Mouse (Mus musculus) limb, embryonic 14.5 days (tissue): ENCODE results near the gene Aifm3. TPM values are rescaled to one million over a fixed set of nuclear protein-coding genes. Genes with fewer than 3 reads are reported as not detected.

Experiments used
- ATAC-seq: fragments of 200-750 bp; cut with Nextera tagmentation; 2 replicates; pipeline ENCODE4 v1.8.0; 2017; ENCODE audit warnings: low read depth, moderate number of reproducible peaks, moderate TSS enrichment; ENCODE audit not compliant: low FRiP score
- DNase-seq: peaks from one replicate; pipeline ENCODE4 v3.0.0-alpha.2; 2015; ENCODE audit warnings: low spot score
- H3K27ac ChIP-seq: fragments of 300-500 bp; sonication (generic); replicated peaks from 2 replicates; pipeline ENCODE4 v1.5.1; 2014; ENCODE audit warnings: low read depth, mild to moderate bottlenecking, low read length, moderate library complexity, mixed read lengths
- H3K27me3 ChIP-seq: fragments of 300-500 bp; sonication (generic); 2 replicates; pipeline ENCODE4 v1.6.1; 2014; ENCODE audit warnings: low read length, mixed read lengths; ENCODE audit not compliant: control insufficient read depth, insufficient read depth
- H3K36me3 ChIP-seq: fragments of 300-500 bp; sonication (generic); 2 replicates; pipeline ENCODE4 v1.6.1; 2014; ENCODE audit warnings: mild to moderate bottlenecking, low read length, moderate library complexity, mixed read lengths; ENCODE audit not compliant: control insufficient read depth, insufficient read depth
- H3K4me1 ChIP-seq: fragments of 300-500 bp; sonication (generic); 2 replicates; pipeline ENCODE4 v1.6.1; 2014; ENCODE audit warnings: antibody characterized with exemption, low read length, mixed read lengths; ENCODE audit not compliant: control insufficient read depth, insufficient read depth
- H3K4me2 ChIP-seq: fragments of 300-500 bp; sonication (generic); replicated peaks from 2 replicates; pipeline ENCODE4 v1.6.1; 2014; ENCODE audit warnings: low read depth, mild to moderate bottlenecking, low read length, moderate library complexity; ENCODE audit not compliant: severe bottlenecking
- H3K4me3 ChIP-seq: fragments of 300-500 bp; sonication (generic); replicated peaks from 2 replicates; pipeline ENCODE4 v1.5.1; 2014; ENCODE audit warnings: low read length
- H3K9ac ChIP-seq: fragments of 300-500 bp; sonication (generic); 2 replicates; pipeline ENCODE4 v1.6.1; 2014; ENCODE audit warnings: mild to moderate bottlenecking, low read depth, low read length, moderate library complexity; ENCODE audit not compliant: severe bottlenecking
- H3K9me3 ChIP-seq: fragments of 300-500 bp; sonication (generic); 2 replicates; pipeline ENCODE4 v1.6.1; 2016; ENCODE audit warnings: low read length; ENCODE audit not compliant: control insufficient read depth
- POLR2A ChIP-seq: fragments of 200-500 bp; IDR thresholded peaks from 2 replicates; pipeline ENCODE4 v1.8.0; 2012; ENCODE audit warnings: inconsistent platforms, mild to moderate bottlenecking, moderate library complexity, borderline replicate concordance; ENCODE audit not compliant: insufficient read depth, insufficient read length; ENCODE audit errors: extremely low read depth
- WGBS: fragments of 180-500 bp; shearing (Covaris S2); extraction: QIAGEN DNeasy Blood & Tissue Kit; methylation state at CpG from one replicate; pipeline ENCODE4 v1.1.7; 2014; 5-methylcytosine and 5-hydroxymethylcytosine counted together
- polyA plus RNA-seq, 2 experiments: library from polyadenylated mRNA; depleted of rRNA in 1 of 2; stranded (reverse) in 1 of 2; unstranded in 1 of 2; fragments of >200 nt; fragmentation: Nextera tagmentation in 1 of 2; extraction: Ambion mirVana in 1 of 2; gene quantifications; 2 replicates each; pipeline versions ENCODE4 v1.2.1 to v1.2.3; 2012 to 2014

Gene Aifm3
- polyA plus RNA-seq, 2 experiments: 0.55 to 1.3 TPM

DNA sequence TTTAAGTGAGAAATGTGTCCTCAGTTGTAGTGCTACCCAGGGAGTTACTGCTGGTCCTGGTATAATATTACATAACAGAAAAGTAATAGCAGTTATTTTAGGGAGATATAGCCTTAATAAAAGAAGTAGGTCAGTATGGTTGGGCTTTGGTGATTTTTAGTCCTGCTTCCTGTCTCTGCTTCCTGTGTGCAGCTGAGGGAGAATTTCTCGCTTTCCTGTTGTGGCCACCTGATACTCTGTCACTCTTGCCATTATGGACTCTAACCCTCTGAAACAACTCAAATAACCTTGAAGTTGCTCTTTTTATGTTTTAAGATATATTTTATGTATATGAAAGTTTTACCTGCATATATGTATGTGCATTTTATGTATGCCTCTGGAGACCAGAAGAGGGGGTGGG is 27.8 kb upstream of the Aifm3 start:
- WGBS: 93% methylated on average over 1 of the region's 1 CpGs
- Histone ChIP-seq H3K4me1 (no peaks in the 10 kb centered on the region), H3K4me3 (no peak overlapping the region), H3K4me2 (no peak overlapping the region), H3K27ac (no peak overlapping the region), H3K27me3 (no peaks in the 10 kb centered on the region), H3K9ac (no peak overlapping the region), H3K36me3 (peaks cover 26% of the 10 kb centered on the region), H3K9me3 (no peaks in the 10 kb centered on the region)
- TF ChIP-seq POLR2A: no peak
- DNase-seq: no peak
- ATAC-seq: no peak

DNA sequence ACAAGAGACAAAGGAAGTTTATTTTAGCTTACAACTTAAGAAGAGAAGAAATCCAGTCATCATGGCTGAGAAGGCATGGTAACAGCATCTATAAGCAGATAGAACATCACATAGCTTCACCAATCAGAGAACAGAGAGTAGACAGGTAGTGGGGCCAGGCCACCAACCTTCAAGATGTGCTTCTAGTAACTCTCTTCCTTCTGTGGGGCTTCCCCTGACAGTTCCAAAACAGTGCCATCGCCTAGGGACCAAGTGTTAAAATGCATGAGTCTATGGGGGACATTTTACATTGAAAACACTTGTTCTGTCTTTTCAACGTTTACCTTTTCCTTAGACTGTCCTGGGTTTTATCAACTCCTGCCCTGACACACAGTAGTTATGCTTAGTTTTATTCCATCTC is 26.2 kb upstream of the Aifm3 start:
- no peak overlapping the region for H3K9ac ChIP-seq
- H3K27me3 ChIP-seq: no peaks in the 10 kb centered on the region
- no peak for TF ChIP-seq POLR2A
- DNase-seq (no peak), ATAC-seq (no peak)
- H3K36me3 ChIP-seq: peaks cover 11% of the 10 kb centered on the region
- no peak overlapping the region for H3K4me2 ChIP-seq
- H3K4me3 ChIP-seq: no peak overlapping the region
- no peak overlapping the region for H3K27ac ChIP-seq
- H3K4me1 ChIP-seq: no peaks in the 10 kb centered on the region
- no peaks in the 10 kb centered on the region for H3K9me3 ChIP-seq
- WGBS: 94% methylated on average over 2 of the region's 2 CpGs

DNA sequence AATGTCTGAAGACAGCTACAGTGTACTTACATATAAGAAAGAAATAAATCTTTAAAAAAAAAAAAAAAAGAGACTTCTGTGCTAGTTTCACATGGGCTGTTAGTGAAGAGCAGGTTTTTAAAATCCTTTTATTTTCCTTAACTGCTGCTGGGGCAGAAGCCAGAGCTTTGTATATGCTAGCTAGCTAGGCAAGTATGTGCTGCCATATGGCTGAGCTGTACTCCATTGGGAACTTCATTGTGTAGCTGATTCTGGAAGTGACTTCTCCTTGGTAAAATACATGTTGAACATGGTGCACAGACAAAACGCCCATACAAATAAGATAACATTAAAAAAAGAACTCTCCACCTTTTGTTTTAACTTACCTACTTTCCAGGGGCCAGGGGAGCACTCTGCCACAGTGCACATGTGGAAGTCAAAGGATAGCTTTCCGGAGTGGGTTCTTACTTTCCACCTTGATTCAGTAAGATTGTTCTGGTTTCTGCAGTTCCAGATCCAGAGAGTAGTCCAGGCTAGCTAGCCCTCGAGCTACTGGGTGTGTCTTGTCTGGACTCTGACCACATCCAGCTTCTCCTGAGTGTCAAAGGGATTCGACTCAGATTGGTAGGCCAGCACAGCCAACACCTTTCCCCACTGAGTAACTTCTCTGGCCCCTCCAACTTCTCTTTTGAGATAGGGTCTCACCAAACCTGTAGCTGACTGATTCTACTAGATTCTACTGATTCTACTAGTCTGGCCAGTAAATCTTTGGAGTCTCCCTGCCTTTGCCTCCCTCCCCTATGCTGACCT is 22.3 kb upstream of the Aifm3 start:
- no peaks in the 10 kb centered on the region for H3K27me3 ChIP-seq
- TF ChIP-seq POLR2A: no peak
- no peak for ATAC-seq
- H3K36me3 ChIP-seq: peaks cover 28% of the 10 kb centered on the region
- no peak overlapping the region for H3K4me2 ChIP-seq
- WGBS: 86% methylated on average over 4 of the region's 4 CpGs
- H3K4me3 ChIP-seq: no peak overlapping the region
- no peak for DNase-seq
- H3K27ac ChIP-seq: no peak overlapping the region
- no peaks in the 10 kb centered on the region for H3K9me3 ChIP-seq
- H3K9ac ChIP-seq: no peak overlapping the region
- no peaks in the 10 kb centered on the region for H3K4me1 ChIP-seq

DNA sequence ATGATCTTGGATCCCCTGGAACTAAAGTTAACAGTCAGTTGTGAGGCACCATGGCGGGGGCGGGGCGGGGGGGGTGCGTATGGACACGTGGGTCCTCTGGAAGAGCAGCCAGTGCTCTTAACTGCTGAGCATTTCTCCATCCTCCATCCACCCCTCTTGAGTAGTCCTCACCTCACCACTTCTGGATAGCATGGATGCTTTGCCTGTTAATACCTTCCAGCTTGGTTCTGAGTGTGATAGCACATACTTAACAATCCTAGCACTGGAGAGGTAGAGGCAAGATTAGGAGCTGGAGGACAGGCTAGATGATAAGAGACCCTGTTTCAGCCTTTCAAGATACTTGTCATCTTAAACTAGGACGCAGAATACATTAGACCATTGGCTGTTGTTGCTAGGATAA is 16.9 kb upstream of the Aifm3 start:
- Histone ChIP-seq H3K27me3 (no peaks in the 10 kb centered on the region), H3K27ac (no peak overlapping the region), H3K9me3 (no peaks in the 10 kb centered on the region), H3K36me3 (peaks cover 45% of the 10 kb centered on the region), H3K9ac (no peak overlapping the region), H3K4me3 (no peak overlapping the region), H3K4me1 (no peaks in the 10 kb centered on the region), H3K4me2 (no peak overlapping the region)
- 88% methylated on average over 6 of the region's 6 CpGs for WGBS
- no peak for TF ChIP-seq POLR2A
- ATAC-seq: no peak
- no peak for DNase-seq

DNA sequence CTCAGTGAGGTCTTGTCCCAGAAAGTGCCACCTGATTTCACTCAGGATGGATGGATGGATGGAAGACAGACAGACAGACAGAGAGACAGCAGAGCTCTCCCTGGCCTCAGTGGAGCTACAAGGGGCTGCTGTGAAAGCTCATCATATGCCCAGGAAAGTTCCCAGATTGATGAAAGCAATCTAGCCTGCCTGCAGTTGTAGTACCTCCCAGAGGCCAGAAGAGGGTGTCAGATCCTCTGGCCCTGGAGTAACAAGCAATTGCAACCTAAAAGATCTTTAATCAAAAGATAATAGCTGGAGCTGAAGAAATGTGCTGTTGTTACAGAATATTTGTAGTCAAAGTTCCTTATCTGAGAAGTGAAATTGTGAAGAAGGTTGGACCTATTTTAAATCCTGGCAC is 15.3 kb upstream of the Aifm3 start:
- Histone ChIP-seq H3K27me3 (no peaks in the 10 kb centered on the region), H3K27ac (no peak overlapping the region), H3K4me1 (no peaks in the 10 kb centered on the region), H3K4me2 (no peak overlapping the region), H3K4me3 (no peak overlapping the region), H3K9me3 (no peaks in the 10 kb centered on the region), H3K36me3 (peaks cover 42% of the 10 kb centered on the region), H3K9ac (no peak overlapping the region)
- TF ChIP-seq POLR2A: no peak
- ATAC-seq (no peak), DNase-seq (no peak)
